Mouse (Mus musculus): Measurements from ENCODE around the gene Ripk3.

Ripk3 gene

DNA sequence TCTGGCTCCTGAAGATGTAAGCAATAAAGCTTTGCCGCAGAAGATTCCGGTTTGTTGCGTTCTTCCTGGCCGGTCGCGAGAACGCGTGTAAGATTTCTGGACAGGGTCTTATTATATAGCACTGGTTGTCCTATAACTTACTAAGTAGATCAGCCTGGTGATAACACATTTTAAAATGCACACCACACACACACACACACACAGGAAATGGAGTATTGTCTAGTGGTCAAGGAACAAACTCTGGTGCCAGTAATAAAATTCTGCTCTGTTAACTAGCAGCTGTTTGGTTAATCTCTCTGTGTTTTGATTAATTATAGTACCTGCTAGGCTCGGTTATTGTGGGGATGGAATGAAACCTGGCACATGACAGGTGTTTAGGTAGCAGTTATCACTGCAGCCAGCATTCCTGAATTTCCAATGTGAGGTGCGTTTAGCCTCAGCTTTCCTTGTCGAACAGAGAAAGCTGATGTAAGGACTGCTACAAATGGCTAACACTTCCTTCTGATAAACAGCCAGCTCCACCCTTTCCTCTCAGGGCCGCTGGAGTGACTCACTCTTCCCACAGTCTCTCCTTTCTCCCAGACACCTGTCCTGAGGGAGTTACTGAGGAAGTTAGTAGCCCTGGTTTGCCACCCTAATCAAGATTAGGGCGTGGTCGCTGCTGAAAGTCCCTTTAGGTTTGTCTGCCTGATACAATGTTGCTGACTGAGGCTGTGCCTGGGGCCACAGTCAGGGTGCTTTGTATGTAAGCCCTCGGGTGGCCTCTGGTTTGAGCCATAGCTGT is 6.9 kb upstream of the Ripk3 start:
- DNase-seq (ENCODE audit: low spot score in 2 of 2): no peak

- DNase-seq (ENCODE audit: low spot score in 2 of 2): no peak
These were observed 5.3 kb upstream of the Ripk3 start for GRCm38 (mm10) chr14:55793946-55794345.

- DNase-seq (ENCODE audit: low spot score in 2 of 2): no peak
These were observed 4.8 kb upstream of the Ripk3 start for GRCm38 (mm10) chr14:55793461-55793860.

- no peak for DNase-seq (ENCODE audit: low spot score in 2 of 2)
These were observed 934 bp downstream of the Ripk3 start for GRCm38 (mm10) chr14:55787731-55788130.

DNA sequence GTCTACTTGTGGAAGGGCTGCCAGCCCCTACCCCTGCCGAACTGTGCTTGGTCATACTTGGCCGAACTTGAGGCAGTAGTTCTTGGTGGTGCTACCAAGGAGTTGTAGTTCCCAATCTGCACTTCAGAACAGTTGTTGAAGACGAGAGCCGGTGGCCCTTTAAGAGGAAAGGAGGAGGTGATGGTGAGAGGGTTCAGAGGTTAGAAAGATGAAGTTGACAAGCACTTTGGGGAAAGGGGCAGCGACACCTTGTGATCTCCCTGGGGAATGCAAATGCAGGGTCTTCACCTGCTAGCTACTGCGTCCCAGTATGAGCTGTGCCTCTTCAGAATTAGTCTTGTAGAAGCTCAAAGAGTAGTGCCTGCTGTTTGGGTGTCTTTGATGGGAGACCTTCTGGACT is 3.5 kb downstream of the Ripk3 start:
- no peak for DNase-seq (ENCODE audit: low spot score in 2 of 2)

- DNase-seq (ENCODE audit: low spot score in 2 of 2): no peak
These were observed 4.8 kb downstream of the Ripk3 start, which contains the start of gene Adcy4 for GRCm38 (mm10) chr14:55783958-55784235. Gene Adcy4 (minus strand): TSS chr14:55784095.

DNA sequence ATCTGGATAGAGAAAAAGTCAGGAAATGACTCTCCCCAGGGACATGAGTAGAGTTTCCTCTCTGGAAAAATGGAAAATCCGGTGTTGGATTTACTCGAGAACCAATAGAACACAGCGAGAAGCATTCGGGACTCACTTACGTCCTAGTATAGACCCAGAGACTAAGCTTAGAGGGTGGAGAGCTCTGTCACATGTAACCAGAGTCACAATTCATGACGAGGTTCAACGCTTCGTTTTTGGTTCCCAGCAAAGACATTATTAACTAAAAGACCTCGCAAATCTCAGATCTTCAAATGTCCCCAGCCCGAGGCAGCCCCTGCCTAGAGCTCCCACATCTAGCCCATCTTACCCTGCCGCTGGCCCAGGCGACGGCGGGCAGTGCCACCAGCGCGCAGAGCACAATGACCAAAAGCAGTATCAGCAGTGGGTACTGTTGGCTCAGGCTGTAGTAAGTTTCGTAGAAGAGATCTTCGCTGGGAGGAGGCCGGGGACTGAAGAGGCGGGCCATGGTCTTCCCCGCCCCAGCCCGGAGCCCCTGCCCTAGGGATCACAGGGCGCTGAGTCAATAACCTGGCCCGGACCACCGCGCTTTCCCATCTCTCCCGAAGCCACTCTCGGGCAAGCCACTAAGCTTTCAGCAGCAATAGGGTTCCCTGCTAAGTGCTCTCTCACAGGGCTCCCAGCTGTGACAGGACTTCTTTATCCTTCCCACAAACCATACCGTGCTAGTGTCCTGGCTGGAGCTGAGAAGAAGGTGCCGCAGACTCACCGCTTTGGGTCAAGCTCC is 5.3 kb downstream of the Ripk3 start:
- DNase-seq (ENCODE audit: low spot score in 2 of 2): no peak

- DNase-seq (ENCODE audit: low spot score in 2 of 2): no peak
These were observed 6.2 kb downstream of the Ripk3 start for GRCm38 (mm10) chr14:55782361-55782960.

DNA sequence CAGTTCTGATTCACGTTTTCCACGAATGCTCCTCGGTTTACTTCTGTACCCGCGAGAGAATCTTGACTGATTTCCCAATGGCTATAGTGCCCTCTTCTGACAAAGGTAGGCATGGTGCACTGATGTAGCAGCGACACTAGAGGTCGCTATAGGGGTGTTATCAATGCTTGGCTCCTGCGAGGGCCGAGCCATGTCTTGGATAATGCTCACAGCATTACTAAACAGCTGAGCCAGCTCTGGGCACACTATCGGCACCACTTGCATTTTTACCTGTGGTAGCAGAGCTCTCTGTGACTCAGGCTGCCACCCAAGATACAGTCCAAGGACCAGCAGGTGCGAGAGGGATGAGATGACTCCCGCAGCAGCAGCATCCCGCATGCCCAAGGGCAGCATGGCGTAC is 7.4 kb downstream of the Ripk3 start:
- DNase-seq (ENCODE audit: low spot score in 2 of 2): peak in 1 of 2 experiments; percentile 57

DNA sequence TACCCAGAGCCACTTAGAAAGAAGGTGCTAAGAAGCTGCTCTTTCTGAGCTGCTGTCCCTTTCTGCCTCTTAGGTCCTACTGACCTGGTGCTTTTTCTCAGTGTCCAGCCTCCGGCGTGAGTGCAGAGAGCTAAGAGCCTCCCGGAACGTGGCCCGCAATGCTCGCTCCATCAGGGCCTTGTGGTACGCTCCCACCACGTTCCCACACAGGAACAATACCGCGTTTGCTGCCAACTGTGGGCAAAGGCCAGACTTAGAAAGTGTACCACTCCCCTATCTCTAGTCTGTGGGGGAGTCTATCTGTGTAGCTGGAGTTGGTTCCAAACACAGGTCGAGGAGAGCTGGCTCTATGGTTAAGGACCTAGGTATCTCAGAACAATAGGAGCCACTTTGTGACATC is 7.9 kb downstream of the Ripk3 start:
- DNase-seq (ENCODE audit: low spot score in 2 of 2): no peak

GRCm38 (mm10) chr14:55779656-55780055 is 9.0 kb downstream of the Ripk3 start:
- no peak for DNase-seq (ENCODE audit: low spot score in 2 of 2)

DNA sequence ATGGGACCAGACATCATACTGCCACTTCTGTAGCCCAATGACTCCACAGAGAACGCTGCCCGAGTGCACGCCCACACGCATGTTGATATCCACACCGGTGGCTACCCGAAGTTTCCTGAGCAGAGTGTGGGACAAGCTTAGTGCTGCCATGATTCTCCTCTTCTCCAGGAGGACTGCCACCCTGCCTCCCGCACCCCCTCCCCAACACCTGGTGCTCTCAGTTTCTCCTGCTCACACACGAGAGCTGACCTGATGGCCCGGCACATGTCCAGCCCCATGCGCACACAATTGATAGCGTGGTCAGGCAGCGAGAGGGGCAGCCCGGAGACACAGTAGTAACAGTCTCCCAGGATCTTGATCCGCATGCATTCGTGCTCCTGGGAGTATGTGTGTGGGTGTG is 10.0 kb downstream of the Ripk3 start:
- DNase-seq (ENCODE audit: low spot score in 2 of 2): no peak

- DNase-seq (ENCODE audit: low spot score in 2 of 2): no peak
These were observed 10.9 kb downstream of the Ripk3 start for GRCm38 (mm10) chr14:55777806-55778205.

- DNase-seq (ENCODE audit: low spot score in 2 of 2): no peak
These were observed 11.5 kb downstream of the Ripk3 start for GRCm38 (mm10) chr14:55777176-55777575.

GRCm38 (mm10) chr14:55776711-55777110 is 12.0 kb downstream of the Ripk3 start:
- no peak for DNase-seq (ENCODE audit: low spot score in 2 of 2)

- no peak for DNase-seq (ENCODE audit: low spot score in 2 of 2)
These were observed 19.5 kb downstream of the Ripk3 start for GRCm38 (mm10) chr14:55769087-55769703.

DNA sequence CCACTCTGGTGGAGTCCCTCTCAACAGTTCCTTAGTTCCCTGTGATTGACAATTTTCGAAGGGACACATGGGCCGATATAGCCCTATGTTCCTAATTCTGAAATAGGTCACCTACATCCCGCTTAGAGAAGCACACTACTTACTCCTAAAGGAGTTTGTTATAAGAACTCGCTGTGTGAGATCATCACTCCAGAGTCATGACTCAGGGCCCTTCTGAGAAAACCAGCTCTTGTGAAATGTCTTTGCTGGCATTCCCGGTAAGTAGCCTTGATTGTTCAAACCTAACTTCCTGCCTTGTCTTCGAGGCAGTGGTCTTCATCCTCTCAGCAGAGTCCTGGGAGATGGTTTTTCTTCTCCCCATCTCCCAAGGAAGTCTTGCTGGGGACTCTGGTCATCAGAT is 20.1 kb downstream of the Ripk3 start:
- no peak for DNase-seq (ENCODE audit: low spot score in 2 of 2)

GRCm38 (mm10) chr14:55767519-55768414 is 20.9 kb downstream of the Ripk3 start:
- DNase-seq (ENCODE audit: low spot score in 2 of 2): peak in 1 of 2 experiments; percentile 28

DNA sequence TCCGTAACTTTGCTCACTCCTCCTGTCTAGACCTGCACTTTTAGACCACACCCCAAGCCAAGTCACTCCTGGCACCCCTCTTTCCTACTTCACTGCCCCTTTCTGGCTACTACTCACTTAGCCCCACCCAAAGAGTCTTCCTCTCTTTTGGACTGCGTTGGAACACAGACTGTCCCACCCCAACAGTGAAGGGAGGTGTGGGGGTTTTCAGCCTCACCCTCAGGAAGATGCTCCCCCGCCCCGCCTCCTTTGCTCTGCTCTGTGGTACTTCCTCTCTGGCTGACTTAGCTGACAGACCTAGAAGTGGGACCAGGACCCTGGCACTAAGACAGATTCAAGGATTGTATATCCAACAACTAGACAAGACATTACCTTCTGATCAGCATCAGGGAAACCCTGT is 23.0 kb downstream of the Ripk3 start, which contains the start of gene Ltb4r1:
Gene Ltb4r1 (plus strand): TSS at position 267 of the 400 bp plus-strand sequence.
- no peak for DNase-seq (ENCODE audit: low spot score in 2 of 2)

DNA sequence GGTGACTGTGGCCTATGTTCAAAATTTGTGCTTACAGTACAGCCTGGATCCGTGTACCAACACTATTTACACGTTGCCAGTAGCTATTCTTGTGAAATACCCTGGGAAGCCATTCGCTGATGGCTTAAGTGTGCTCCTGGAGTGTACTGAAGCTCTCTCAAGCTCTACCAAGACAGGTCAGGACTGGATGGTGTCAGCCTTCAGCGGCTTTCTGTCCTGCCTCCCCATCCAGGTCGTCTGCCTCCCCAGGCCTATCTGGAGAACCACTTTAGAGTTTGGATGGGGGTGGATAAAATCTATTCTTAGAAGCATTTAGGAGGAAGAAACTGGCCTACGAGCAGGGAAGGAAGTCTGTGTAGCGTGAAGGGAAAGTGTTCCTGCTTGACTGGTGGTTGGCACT is 25.5 kb downstream of the Ripk3 start:
- DNase-seq (ENCODE audit: low spot score in 2 of 2): peak in 1 of 2 experiments; percentile 17
